Mouse (Mus musculus) CH12.LX (cell line): ENCODE results near the gene Ren1. TPM values are rescaled to one million over a fixed set of nuclear protein-coding genes. Genes with fewer than 3 reads are reported as not detected.

Source experiments
- DNase-seq: peaks from one replicate; pipeline ENCODE4 v3.0.0-alpha.2; 2013; ENCODE audit errors: extremely low read depth
- H3K27ac ChIP-seq: 2 replicates; pipeline ENCODE4 v1.5.1; 2012; ENCODE audit warnings: low read depth, mild to moderate bottlenecking, control low read depth, moderate library complexity; ENCODE audit not compliant: insufficient read depth
- H3K27me3 ChIP-seq: replicated peaks from 2 replicates; pipeline ENCODE3; 2012; ENCODE audit warnings: inconsistent platforms
- H3K36me3 ChIP-seq, 2 experiments: replicated peaks in 1 of 2; 2 replicates each; pipeline versions ENCODE3 to v1.6.1; 2012; ENCODE audit warnings: inconsistent platforms in 1 of 2, low read length in 1 of 2, mild to moderate bottlenecking in 1 of 2, mixed read lengths in 1 of 2, moderate library complexity in 1 of 2; ENCODE audit not compliant: control insufficient read depth in 1 of 2, insufficient read depth in 1 of 2
- H3K4me1 ChIP-seq, 2 experiments: 2 replicates each; pipeline ENCODE4 v1.6.1; 2012; ENCODE audit warnings: inconsistent platforms in 1 of 2, moderate library complexity in 1 of 2; ENCODE audit not compliant: insufficient read depth in 2 of 2, control insufficient read depth in 1 of 2
- H3K4me2 ChIP-seq: 2 replicates; pipeline ENCODE4 v1.6.1; 2012; ENCODE audit warnings: low read depth, mild to moderate bottlenecking, control low read depth; ENCODE audit not compliant: poor library complexity, insufficient read depth, severe bottlenecking
- H3K4me3 ChIP-seq, 3 experiments: fragments of 150-350 bp in 1 of 3; sonication (generic) in 1 of 3; replicated peaks in 1 of 3; 2 replicates each; pipeline versions ENCODE3 to v1.5.1; 2011 to 2012; ENCODE audit warnings: low read depth in 2 of 3, low read length in 2 of 3, mild to moderate bottlenecking in 2 of 3, moderate library complexity in 2 of 3, control low read depth in 1 of 3, improper control_type of control experiment in 1 of 3, inconsistent platforms in 1 of 3, mixed read lengths in 1 of 3; ENCODE audit not compliant: poor library complexity in 1 of 3
- H3K79me2 ChIP-seq: replicated peaks from 2 replicates; pipeline ENCODE4 v1.6.1; 2012; ENCODE audit warnings: mild to moderate bottlenecking, moderate library complexity; ENCODE audit not compliant: control insufficient read depth, poor library complexity, insufficient read depth, severe bottlenecking; ENCODE audit errors: extremely low read depth
- H3K9ac ChIP-seq: 2 replicates; pipeline ENCODE4 v1.6.1; 2012; ENCODE audit warnings: low read depth, mild to moderate bottlenecking, control low read depth, moderate library complexity; ENCODE audit not compliant: insufficient read depth
- H3K9me3 ChIP-seq: replicated peaks from 2 replicates; pipeline ENCODE3; 2012; ENCODE audit warnings: low read length, inconsistent platforms, mixed read lengths
- BHLHE40 ChIP-seq: IDR thresholded peaks from 2 replicates; pipeline ENCODE4 v1.6.1; 2011; ENCODE audit warnings: mild to moderate bottlenecking, low read depth, low read length, improper control_type of control experiment
- CHD1 ChIP-seq: IDR thresholded peaks from 2 replicates; pipeline ENCODE4 v1.6.1; 2012; ENCODE audit warnings: low read depth, low read length, improper control_type of control experiment, inconsistent platforms
- CHD2 ChIP-seq: IDR thresholded peaks from 2 replicates; pipeline ENCODE4 v1.6.1; 2011; ENCODE audit warnings: low read length, improper control_type of control experiment
- CTCF ChIP-seq, 2 experiments: IDR thresholded peaks in 1 of 2; conservative IDR thresholded peaks in 1 of 2; 2 replicates each; pipeline ENCODE4 v1.5.1; 2011 to 2012; ENCODE audit warnings: low read depth in 2 of 2, low read length in 2 of 2, improper control_type of control experiment in 1 of 2, inconsistent platforms in 1 of 2, mild to moderate bottlenecking in 1 of 2, moderate library complexity in 1 of 2
- ETS1 ChIP-seq: conservative IDR thresholded peaks from 2 replicates; pipeline ENCODE4 v1.6.1; 2012; ENCODE audit warnings: low read depth, mild to moderate bottlenecking, inconsistent platforms, low read length, improper control_type of control experiment, moderate library complexity
- HCFC1 ChIP-seq: IDR thresholded peaks from 2 replicates; pipeline ENCODE4 v1.6.1; 2012; ENCODE audit warnings: low read depth, mild to moderate bottlenecking, inconsistent platforms, low read length, improper control_type of control experiment
- IRF4 ChIP-seq: IDR thresholded peaks from 2 replicates; pipeline ENCODE4 v1.6.1; 2014; ENCODE audit warnings: low read depth, mild to moderate bottlenecking, inconsistent platforms, low read length, improper control_type of control experiment
- JUN ChIP-seq: IDR thresholded peaks from 2 replicates; pipeline ENCODE4 v1.6.1; 2011; ENCODE audit warnings: low read depth, mild to moderate bottlenecking, low read length, improper control_type of control experiment, moderate library complexity; ENCODE audit not compliant: insufficient read depth
- JUND ChIP-seq: conservative IDR thresholded peaks from 2 replicates; pipeline ENCODE4 v1.6.1; 2011; ENCODE audit warnings: low read depth, low read length, improper control_type of control experiment
- KAT2A ChIP-seq: IDR thresholded peaks from 2 replicates; pipeline ENCODE4 v1.6.1; 2012; ENCODE audit warnings: low read length, improper control_type of control experiment, inconsistent platforms; ENCODE audit not compliant: insufficient replicate concordance
- MAZ ChIP-seq: IDR thresholded peaks from 2 replicates; pipeline ENCODE4 v1.6.1; 2012; ENCODE audit warnings: low read depth, mild to moderate bottlenecking, inconsistent platforms, low read length, improper control_type of control experiment, moderate library complexity
- MEF2A ChIP-seq: IDR thresholded peaks from 2 replicates; pipeline ENCODE4 v1.6.1; 2014; ENCODE audit warnings: low read depth, mild to moderate bottlenecking, inconsistent platforms, low read length, improper control_type of control experiment, borderline replicate concordance
- MYC ChIP-seq: IDR thresholded peaks from 2 replicates; pipeline ENCODE4 v1.6.1; 2011; ENCODE audit warnings: low read depth, mild to moderate bottlenecking, improper control_type of control experiment, low read length
- NRF1 ChIP-seq: IDR thresholded peaks from 2 replicates; pipeline ENCODE4 v1.6.1; 2014; ENCODE audit warnings: low read depth, mild to moderate bottlenecking, inconsistent platforms, low read length, improper control_type of control experiment, moderate library complexity
- PAX5 ChIP-seq: IDR thresholded peaks from 2 replicates; pipeline ENCODE4 v1.6.1; 2012; ENCODE audit warnings: low read length, inconsistent platforms, mixed read lengths
- POLR2A ChIP-seq: IDR thresholded peaks from 2 replicates; pipeline ENCODE4 v1.6.1; 2011; ENCODE audit warnings: low read depth, mild to moderate bottlenecking, improper control_type of control experiment, low read length
- RAD21 ChIP-seq: IDR thresholded peaks from 2 replicates; pipeline ENCODE4 v1.6.1; 2011; ENCODE audit warnings: low read depth, mild to moderate bottlenecking, low read length, improper control_type of control experiment, moderate library complexity
- TBP ChIP-seq: conservative IDR thresholded peaks from 2 replicates; pipeline ENCODE4 v1.6.1; 2011; ENCODE audit warnings: low read depth, low read length, improper control_type of control experiment
- TCF12 ChIP-seq: IDR thresholded peaks from 2 replicates; pipeline ENCODE4 v1.6.1; 2014; ENCODE audit warnings: low read depth, mild to moderate bottlenecking, inconsistent platforms, low read length, improper control_type of control experiment
- USF2 ChIP-seq: conservative IDR thresholded peaks from 2 replicates; pipeline ENCODE4 v1.6.1; 2011; ENCODE audit warnings: low read depth, low read length, improper control_type of control experiment
- dilution Hi-C: fragments of 300-500 bp; cut with MboI; formaldehyde crosslinking; loops from 2 replicates; pipeline ENCODE4 v1.14.3; 2020; ENCODE audit warnings: low sequenced_read_pairs; ENCODE audit not compliant: extremely low pct_unique_long_range_greater_than_20kb, extremely low pct_ligation_motif_present
- in situ Hi-C: fragments of 300-500 bp; cut with MboI; formaldehyde crosslinking; loops from 3 replicates; pipeline ENCODE4 v1.14.3; 2019; ENCODE audit warnings: low sequenced_read_pairs, low pct_ligation_motif_present, low pct_unique_long_range_greater_than_20kb, mixed read lengths
- polyA plus RNA-seq: library from polyadenylated mRNA; unstranded; fragments of >175 nt; gene quantifications from 2 replicates; pipeline ENCODE4 v1.2.1, GENCODE M21; 2012; ENCODE audit warnings: low read depth; ENCODE audit not compliant: insufficient read length
- total RNA-seq, 2 experiments: library from RNA; depleted of rRNA; stranded (reverse); fragments of 300-350 nt in 1 of 2; fragments of >200 nt in 1 of 2; gene quantifications; 2 replicates each; pipeline ENCODE4 v1.2.3; 2012 to 2014

Ren1 gene
- total and polyA plus RNA-seq, 3 experiments = 0.08 TPM; not detected in 2

DNA sequence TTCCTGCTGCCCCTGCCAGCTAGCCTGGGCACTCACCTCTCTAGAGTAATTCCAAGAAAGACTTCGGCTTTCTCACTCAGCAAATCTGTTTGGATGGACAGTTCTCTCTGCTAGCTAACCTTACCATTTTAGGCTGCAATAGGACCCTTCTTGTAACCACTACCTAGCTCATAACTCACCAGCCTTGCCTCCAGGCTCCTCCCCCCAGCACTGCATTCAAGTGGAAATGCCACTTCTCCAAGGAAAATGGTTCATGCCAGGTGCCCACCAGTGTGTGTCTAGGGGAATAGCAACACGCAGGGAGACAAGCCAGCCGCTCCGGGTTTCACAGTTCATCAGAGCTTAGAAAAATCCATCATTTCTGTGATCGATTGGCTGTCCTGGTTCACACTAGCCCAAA is 27.2 kb downstream of the Ren1 start:
- H3K36me3 ChIP-seq = no peaks in the 10 kb centered on the region
- H3K27me3 ChIP-seq = peaks cover 67% of the 10 kb centered on the region
- H3K9me3 ChIP-seq = peaks cover 4% of the 10 kb centered on the region
- TF ChIP-seq MYC (no peak), IRF4 (no peak), NRF1 (no peak), JUND (no peak), POLR2A (no peak), BHLHE40 (no peak), TBP (no peak), CHD1 (no peak), ETS1 (no peak), JUN (no peak), USF2 (no peak), HCFC1 (no peak), PAX5 (no peak), CTCF (conservative IDR thresholded peaks at IDR 0.05 in 1 of 2, IDR thresholded peaks at IDR 0.05 in 1 of 2; ENCODE audit: low read depth in 2 of 2, low read length in 2 of 2) (no peak), TCF12 (no peak), MAZ (no peak), KAT2A (no peak), CHD2 (no peak), RAD21 (no peak), MEF2A (no peak)
- TF ChIP-seq, all 38 proteins: peak for 0
- no peak for DNase-seq
- Histone ChIP-seq H3K79me2 (no peaks in the 10 kb centered on the region), H3K27ac (no peak overlapping the region), H3K9ac (no peak overlapping the region), H3K4me3 (no peak overlapping the region), H3K4me1 (peaks cover 0 to 11% of the 10 kb centered on the region in 2 experiments; a peak in 2 of 4 replicates), H3K4me2 (no peak overlapping the region)
- in situ Hi-C loops (no loop called here), dilution Hi-C loops (no loop called here)

DNA sequence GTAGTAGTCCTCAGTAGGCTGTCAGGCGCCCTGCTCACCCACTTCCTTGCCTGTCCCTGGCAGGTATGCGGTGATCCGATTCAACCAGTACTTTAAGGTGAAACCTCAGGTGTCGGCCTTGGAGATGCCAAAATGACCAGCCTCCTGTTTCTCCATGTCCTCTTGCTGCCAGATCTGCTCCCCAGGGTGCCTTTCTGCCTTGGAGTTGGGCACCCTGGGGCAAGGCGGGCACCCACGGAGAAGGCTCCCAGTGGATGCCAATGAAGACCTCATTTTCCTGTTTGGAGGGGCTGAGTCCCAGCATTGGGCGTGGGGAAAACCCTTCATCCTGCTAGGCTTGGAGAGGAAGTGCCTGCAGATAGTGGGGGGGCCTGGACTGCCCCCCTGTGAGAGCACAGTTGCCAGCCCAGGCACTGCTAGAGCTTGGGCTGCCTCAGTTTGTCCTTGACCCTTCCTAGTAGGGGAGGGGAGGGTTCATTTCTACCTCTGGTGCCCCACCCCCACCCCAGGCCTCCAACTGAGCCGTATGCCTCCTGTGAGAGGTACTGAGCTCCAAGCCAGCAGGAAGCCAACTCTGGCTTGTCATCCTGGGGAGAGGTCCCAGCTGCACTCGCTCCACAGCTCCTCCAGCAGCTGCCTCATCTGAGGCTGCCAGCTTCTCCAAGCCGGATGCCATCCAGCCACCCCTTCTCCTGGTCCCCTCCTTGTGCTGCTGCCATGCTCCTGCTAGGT is 29.1 kb downstream of the Ren1 start:
- no peak for DNase-seq

More for the DNA sequence above, 29.1 kb downstream of the Ren1 start:
- TF ChIP-seq TBP (no peak), JUN (no peak)
- TF ChIP-seq, all 38 proteins: peak for 0
- H3K4me3 ChIP-seq = no peak overlapping the region
- H3K9ac ChIP-seq = no peak overlapping the region
- peaks cover 49% of the 10 kb centered on the region for H3K27me3 ChIP-seq
- H3K4me2 ChIP-seq = no peak overlapping the region
- in situ Hi-C loops (no loop called here), dilution Hi-C loops (no loop called here)
- peaks cover 4% of the 10 kb centered on the region for H3K9me3 ChIP-seq
- peaks cover 0 to 11% of the 10 kb centered on the region in 2 experiments; a peak in 2 of 4 replicates for H3K4me1 ChIP-seq
- H3K79me2 ChIP-seq = no peaks in the 10 kb centered on the region
- H3K27ac ChIP-seq = no peak overlapping the region
- H3K36me3 ChIP-seq = peaks cover 0 to 2% of the 10 kb centered on the region in 2 experiments
